Mouse (Mus musculus) small intestine, adult 2 months (tissue): ENCODE results near the gene Bbs9.
A peak's percentile ranks its signal among the peaks of the same experiment; 100 is the strongest.

Experiments
- CTCF ChIP-seq: fragments of 200-500 bp; IDR thresholded peaks from 2 replicates; pipeline ENCODE4 v1.5.1; 2012; ENCODE audit warnings: low read depth, mild to moderate bottlenecking, control low read depth, inconsistent platforms, low read length, moderate library complexity, mixed read lengths; ENCODE audit not compliant: insufficient replicate concordance, insufficient read length; ENCODE audit errors: extremely low read depth
- POLR2A ChIP-seq: fragments of 200-500 bp; IDR thresholded peaks from 2 replicates; pipeline ENCODE4 v1.6.1; 2012; ENCODE audit warnings: low read depth, mild to moderate bottlenecking, control low read depth, inconsistent platforms, low read length, moderate library complexity

- peak; percentile 75; the same call in 1 of the 2 replicates for TF ChIP-seq CTCF
- no peak for TF ChIP-seq POLR2A
Observed at GRCm38 (mm10) chr9:22518394-22519041, 43.0 kb downstream of the Bbs9 start.
